Mouse (Mus musculus): ENCODE data around the gene Tnpo1.

DNA sequence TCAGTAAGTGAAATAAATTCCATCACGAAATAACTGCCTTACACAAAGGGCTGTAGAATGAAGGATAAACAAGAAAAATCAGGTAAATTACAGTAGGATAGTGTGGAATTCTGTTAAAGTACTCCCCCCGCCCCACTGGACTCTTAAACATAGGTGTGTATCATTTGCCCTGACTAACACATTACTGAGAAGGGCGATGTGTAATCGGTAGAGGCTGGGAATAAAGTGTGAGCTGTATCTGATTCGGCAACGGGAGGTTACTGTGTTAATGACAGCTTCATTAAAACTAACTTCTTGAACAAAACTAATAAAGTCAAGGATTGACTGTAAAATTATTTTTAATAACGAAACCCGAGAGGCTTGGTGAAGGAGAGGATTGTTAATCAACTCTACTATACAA, 34.7 kb downstream of the Tnpo1 start:
- TF ChIP-seq CTCF (IDR thresholded peaks at IDR 0.05) (no peak), EP300 (IDR thresholded peaks at IDR 0.05) (no peak)

Measured in lung, postnatal 0 days (tissue).